Mouse (Mus musculus) liver, embryonic 12.5 days (tissue): Measurements from ENCODE around the gene Taf1. TPM values are rescaled to one million over a fixed set of nuclear protein-coding genes. Genes with fewer than 3 reads are reported as not detected.

Experiments used
- polyA plus RNA-seq: library from polyadenylated mRNA; unstranded; fragments of >200 nt; fragmentation: Nextera tagmentation; extraction: Ambion mirVana; gene quantifications from 2 replicates; pipeline ENCODE4 v1.2.1, GENCODE M21; 2016

The Taf1 gene
- polyA plus RNA-seq, 1 experiment from 2014 or later: 11.7 TPM

Other genes starting within 250 kb of the Taf1 start
- 0.08 and 0.20 TPM in 2 replicates for gene Nlgn3, start 233.6 kb upstream of the Taf1 start, polyA plus RNA-seq
- 39.3 and 40.7 TPM in 2 replicates for gene Gjb1, start 156.4 kb upstream of the Taf1 start, polyA plus RNA-seq
- gene Zmym3, start 111.9 kb upstream of the Taf1 start, polyA plus RNA-seq: 9.4 and 10.9 TPM in 2 replicates
- gene Nono, start 103.4 kb upstream of the Taf1 start, polyA plus RNA-seq: 193 and 200 TPM in 2 replicates
- 1.2 and 1.3 TPM in 2 replicates for gene Itgb1bp2, start 83.6 kb upstream of the Taf1 start, polyA plus RNA-seq
- 67.4 and 68.9 TPM in 2 replicates for gene Ogt, start 107.3 kb downstream of the Taf1 start, polyA plus RNA-seq
- 0.10 and 0.27 TPM in 2 replicates for gene Cxcr3, start 201.5 kb downstream of the Taf1 start, polyA plus RNA-seq